Comparison of ENCODE assay signal across 24 mouse cellular contexts in genomic region chr17:67563036-67563435, GRCm38 (mm10).
DNase-seq lines count a peak whose midpoint lies in the region; ATAC-seq and TF ChIP-seq lines count a peak whose summit lies in the region.
"Had no signal": no experiment of that assay in that cellular context is flagged by ENCODE, and none has a peak within 500 bp of the region (broad histone marks: within the 10 kb centered on the region; RNA-seq: fewer than 3 reads in every experiment).

No protein-coding gene starts in this region.

- no peak overlapping the region for H3K9ac ChIP-seq in heart, adult 2 months (ENCODE audit: low read depth, low read length)
- H3K9ac ChIP-seq in midbrain, postnatal 0 days (replicated peaks; ENCODE audit: low read length, poor library complexity, severe bottlenecking): no peak overlapping the region
- H3K9ac ChIP-seq in midbrain, embryonic 13.5 days (replicated peaks): no peak overlapping the region
- H3K9ac ChIP-seq: heart, embryonic 12.5 days; hindbrain, embryonic 15.5 days; kidney, embryonic 15.5 days; limb, embryonic 12.5 days; liver, embryonic 15.5 days; lung, embryonic 14.5 days had no signal

- H3K27me3 ChIP-seq in heart, adult 2 months (ENCODE audit: control insufficient read depth, insufficient read depth, low read length): no peaks in the 10 kb centered on the region
- H3K27me3 ChIP-seq in midbrain, postnatal 0 days (ENCODE audit: insufficient read depth, low read length): no peaks in the 10 kb centered on the region
- H3K27me3 ChIP-seq in midbrain, embryonic 13.5 days: no peaks in the 10 kb centered on the region
- H3K27me3 ChIP-seq: heart, embryonic 12.5 days; hindbrain, embryonic 15.5 days; kidney, embryonic 15.5 days; limb, embryonic 12.5 days; liver, embryonic 15.5 days had no signal

- ATAC-seq in midbrain, postnatal 0 days (ENCODE audit: low FRiP score): no peak
- no peak for ATAC-seq in midbrain, embryonic 13.5 days
- ATAC-seq: Patski had no signal

- H3K36me3 ChIP-seq in heart, adult 2 months (ENCODE audit: control insufficient read depth, insufficient read depth, low read length): no peaks in the 10 kb centered on the region; the same call in 1 of the 2 replicates
- H3K36me3 ChIP-seq in midbrain, postnatal 0 days (ENCODE audit: insufficient read depth, low read length): no peaks in the 10 kb centered on the region
- no peaks in the 10 kb centered on the region for H3K36me3 ChIP-seq in midbrain, embryonic 13.5 days
- H3K36me3 ChIP-seq: G1E; heart, embryonic 12.5 days; hindbrain, embryonic 15.5 days; kidney, embryonic 15.5 days; limb, embryonic 12.5 days; liver, embryonic 15.5 days; midbrain, embryonic 10.5 days had no signal

- WGBS in heart, adult 2 months: 65% methylated on average over 7 of the region's 7 CpGs
- 83% methylated on average over 7 of the region's 7 CpGs for WGBS in midbrain, postnatal 0 days
- WGBS in midbrain, embryonic 13.5 days: 89% methylated on average over 7 of the region's 7 CpGs

- H3K27ac ChIP-seq in heart, adult 2 months: peak overlapping the region; percentile 32; the same call in 1 of the 2 replicates
- no peak overlapping the region for H3K27ac ChIP-seq in midbrain, postnatal 0 days (ENCODE audit: low read depth, low read length)
- no peak overlapping the region for H3K27ac ChIP-seq in midbrain, embryonic 13.5 days
- H3K27ac ChIP-seq: hindbrain, embryonic 15.5 days; kidney, embryonic 15.5 days; limb, embryonic 12.5 days; liver, embryonic 15.5 days; midbrain, embryonic 10.5 days had no signal

- H3K4me1 ChIP-seq in heart, adult 2 months (ENCODE audit: control insufficient read depth, insufficient read depth, low read length): peaks cover 16% of the 10 kb centered on the region
- H3K4me1 ChIP-seq in midbrain, postnatal 0 days (ENCODE audit: insufficient read depth, low read length): no peaks in the 10 kb centered on the region; the same call in 1 of the 2 replicates
- no peaks in the 10 kb centered on the region; the same call in 1 of the 2 replicates for H3K4me1 ChIP-seq in midbrain, embryonic 13.5 days (replicated peaks)
- H3K4me1 ChIP-seq: heart, embryonic 12.5 days; hindbrain, embryonic 15.5 days; kidney, embryonic 15.5 days; liver, embryonic 15.5 days had no signal

- TF ChIP-seq CTCF in heart, adult 2 months (IDR thresholded peaks at IDR 0.05): no peak
- no peak for TF ChIP-seq CTCF in midbrain, postnatal 0 days (IDR thresholded peaks at IDR 0.05)

- H3K4me3 ChIP-seq in heart, adult 2 months: no peak overlapping the region
- no peak overlapping the region for H3K4me3 ChIP-seq in midbrain, postnatal 0 days (ENCODE audit: low read depth, low read length)
- H3K4me3 ChIP-seq in midbrain, embryonic 13.5 days (replicated peaks): no peak overlapping the region
- H3K4me3 ChIP-seq: erythroblast, embryonic 14.5 days; heart, embryonic 12.5 days; hindbrain, embryonic 15.5 days; kidney, embryonic 15.5 days; limb, embryonic 12.5 days; liver, embryonic 15.5 days; midbrain, embryonic 10.5 days had no signal

- H3K4me2 ChIP-seq in midbrain, postnatal 0 days (ENCODE audit: low read depth, low read length, poor library complexity, severe bottlenecking): no peak overlapping the region
- H3K4me2 ChIP-seq in midbrain, embryonic 13.5 days (replicated peaks): no peak overlapping the region
- H3K4me2 ChIP-seq: heart, embryonic 12.5 days; hindbrain, embryonic 15.5 days; kidney, embryonic 15.5 days; limb, embryonic 12.5 days; liver, embryonic 15.5 days; lung, embryonic 14.5 days had no signal

- H3K79me2 ChIP-seq in heart, adult 2 months (replicated peaks; ENCODE audit: control insufficient read depth, insufficient read depth, low read length): no peaks in the 10 kb centered on the region

- peak; percentile 73 to 78 for DNase-seq in cerebellum, postnatal 14 days
- no peak for DNase-seq in cerebellum, postnatal 25 days
- DNase-seq in heart, adult 2 months: no peak
- no peak for DNase-seq in heart, postnatal 25 days (ENCODE audit: low spot score)
- peak; percentile 17 for DNase-seq in midbrain, postnatal 0 days (ENCODE audit: low spot score)
- DNase-seq in lung, postnatal 14 days: no peak
- DNase-seq: adrenal gland, postnatal 14 days; cerebellum, adult 8-10 months; gastrocnemius, postnatal 36 days; heart, adult 18-20 months; kidney, adult 18-20 months; kidney, postnatal 36 days; lung, embryonic 14.5 days; thymus, postnatal 4 days had no signal

- intact Hi-C loops in heart, adult 2 months (cut with DNase I): no loop called here
- intact Hi-C loops in heart, postnatal 25 days (cut with DNase I): no loop called here

- H3K9me3 ChIP-seq in midbrain, postnatal 0 days (ENCODE audit: low read length): no peaks in the 10 kb centered on the region
- no peaks in the 10 kb centered on the region for H3K9me3 ChIP-seq in midbrain, embryonic 13.5 days
- H3K9me3 ChIP-seq: heart, embryonic 12.5 days; hindbrain, embryonic 15.5 days; kidney, embryonic 15.5 days; limb, embryonic 12.5 days; liver, embryonic 15.5 days; midbrain, embryonic 10.5 days had no signal

- no peak for TF ChIP-seq EP300 in heart, adult 2 months (IDR thresholded peaks at IDR 0.05; ENCODE audit: insufficient read depth, low read depth, low read length)

- no peak for TF ChIP-seq POLR2A in heart, adult 2 months (IDR thresholded peaks at IDR 0.05; ENCODE audit: insufficient read depth, low read depth, low read length)

Comparison
In these comparisons a context has a peak if more than half of its experiments do, and no peak if none do; other contexts are left out.
1. DNase-seq: peak in cerebellum, postnatal 14 days (2 of 2) and midbrain, postnatal 0 days (single experiment); none in cerebellum, postnatal 25 days (0 of 2), heart, adult 2 months (0 of 2), heart, postnatal 25 days (single experiment) and lung, postnatal 14 days (single experiment).